Mouse (Mus musculus) heart, embryonic 10.5 days (tissue): ENCODE data around the gene 1700066M21Rik. TPM values are rescaled to one million over a fixed set of nuclear protein-coding genes. Genes with fewer than 3 reads are reported as not detected.
A peak's percentile ranks its signal among the peaks of the same experiment; 100 is the strongest.

Experiments
- DNase-seq: peaks from one replicate; pipeline ENCODE4 v3.0.0-alpha.2; 2017; ENCODE audit warnings: low spot score
- H3K27ac ChIP-seq: fragments of 300-500 bp; sonication (generic); 2 replicates; pipeline ENCODE4 v1.5.1; 2016; ENCODE audit warnings: mild to moderate bottlenecking
- H3K27me3 ChIP-seq: fragments of 300-500 bp; sonication (generic); 2 replicates; pipeline ENCODE4 v1.6.1; 2016; ENCODE audit warnings: mild to moderate bottlenecking; ENCODE audit not compliant: poor library complexity, insufficient read depth, severe bottlenecking
- H3K36me3 ChIP-seq: fragments of 300-500 bp; sonication (generic); 2 replicates; pipeline ENCODE4 v1.6.1; 2016; ENCODE audit warnings: mild to moderate bottlenecking, moderate library complexity
- H3K4me1 ChIP-seq: fragments of 300-500 bp; sonication (generic); 2 replicates; pipeline ENCODE4 v1.6.1; 2016; ENCODE audit warnings: mild to moderate bottlenecking
- H3K4me3 ChIP-seq: fragments of 300-500 bp; sonication (generic); 2 replicates; pipeline ENCODE4 v1.5.1; 2016; ENCODE audit warnings: mild to moderate bottlenecking, moderate library complexity
- H3K9me3 ChIP-seq: fragments of 300-500 bp; sonication (generic); 2 replicates; pipeline ENCODE4 v1.6.1; 2016; ENCODE audit warnings: mild to moderate bottlenecking, moderate library complexity
- WGBS: fragments of 180-500 bp; shearing (Covaris S2); methylation state at CpG from one replicate; pipeline ENCODE4 v1.1.7; 2016; 5-methylcytosine and 5-hydroxymethylcytosine counted together
- polyA plus RNA-seq: library from polyadenylated mRNA; unstranded; fragments of >200 nt; fragmentation: Nextera tagmentation; extraction: Ambion mirVana; gene quantifications from 2 replicates; pipeline ENCODE4 v1.2.1, GENCODE M21; 2016

The 1700066M21Rik gene
- polyA plus RNA-seq = 8.5 and 8.9 TPM in 2 replicates

DNA sequence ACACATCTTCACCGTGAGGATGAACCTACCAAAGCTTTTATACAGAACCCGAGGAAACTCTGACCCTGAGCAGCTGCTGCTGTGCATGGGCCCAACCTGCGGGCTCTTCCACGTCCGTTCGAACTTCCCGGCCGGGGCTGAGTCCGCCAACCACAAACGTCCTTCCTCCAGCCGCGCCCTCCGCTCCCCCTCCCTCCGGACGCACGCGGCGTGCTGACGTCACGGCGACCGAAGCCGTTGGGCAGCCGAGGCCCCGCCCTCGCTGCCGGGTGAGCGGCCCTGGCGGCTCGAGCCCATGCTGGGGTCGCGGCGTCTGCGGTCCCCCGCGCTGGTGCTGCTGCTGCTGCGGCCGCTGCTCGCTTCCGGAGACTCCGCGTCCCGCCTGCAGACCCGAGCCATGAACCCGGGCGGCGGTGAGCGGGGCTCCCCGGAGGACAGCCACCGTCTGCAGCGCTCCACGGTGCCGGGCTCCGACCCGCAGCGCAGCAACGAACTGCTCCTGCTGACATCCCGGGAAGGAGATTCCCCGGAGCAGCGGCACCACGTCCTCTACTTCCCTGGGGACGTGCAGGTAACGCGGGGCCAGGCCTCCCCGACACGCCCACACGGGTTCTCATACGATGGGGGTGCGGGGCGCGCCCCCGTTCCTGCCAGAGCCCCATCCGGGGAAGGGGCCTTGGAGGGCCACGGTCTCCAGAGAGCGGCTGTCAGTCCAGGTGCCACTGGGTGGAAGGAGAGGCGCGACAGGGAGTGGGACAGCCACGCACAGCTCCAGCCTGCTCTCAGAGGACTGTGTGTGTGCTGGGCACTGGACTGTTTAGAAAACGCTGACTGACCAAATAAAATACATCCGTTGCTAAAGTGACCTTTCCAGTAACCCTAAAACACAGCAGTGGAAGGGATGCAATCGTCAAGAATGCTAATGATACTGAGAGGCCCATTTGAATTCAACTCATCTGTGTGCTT lies at the start of gene 1700066M21Rik:
1700066M21Rik (plus strand) TSS at position 245 of the 966 bp plus-strand sequence.
- WGBS = under 1% methylated on average over 81 of the region's 81 CpGs
- peaks cover 4% of the 10 kb centered on the region; the same call in 1 of the 2 replicates for H3K27me3 ChIP-seq
- peaks cover 4% of the 10 kb centered on the region; the same call in 1 of the 2 replicates for H3K4me1 ChIP-seq
- peaks cover 2% of the 10 kb centered on the region; the same call in 1 of the 2 replicates for H3K36me3 ChIP-seq
- peak within 1 kb of the TSS; percentile 94 for H3K27ac ChIP-seq
- H3K9me3 ChIP-seq = no peaks in the 10 kb centered on the region
- DNase-seq = peak; percentile 97
- H3K4me3 ChIP-seq = peak within 1 kb of the TSS; percentile 82

DNA sequence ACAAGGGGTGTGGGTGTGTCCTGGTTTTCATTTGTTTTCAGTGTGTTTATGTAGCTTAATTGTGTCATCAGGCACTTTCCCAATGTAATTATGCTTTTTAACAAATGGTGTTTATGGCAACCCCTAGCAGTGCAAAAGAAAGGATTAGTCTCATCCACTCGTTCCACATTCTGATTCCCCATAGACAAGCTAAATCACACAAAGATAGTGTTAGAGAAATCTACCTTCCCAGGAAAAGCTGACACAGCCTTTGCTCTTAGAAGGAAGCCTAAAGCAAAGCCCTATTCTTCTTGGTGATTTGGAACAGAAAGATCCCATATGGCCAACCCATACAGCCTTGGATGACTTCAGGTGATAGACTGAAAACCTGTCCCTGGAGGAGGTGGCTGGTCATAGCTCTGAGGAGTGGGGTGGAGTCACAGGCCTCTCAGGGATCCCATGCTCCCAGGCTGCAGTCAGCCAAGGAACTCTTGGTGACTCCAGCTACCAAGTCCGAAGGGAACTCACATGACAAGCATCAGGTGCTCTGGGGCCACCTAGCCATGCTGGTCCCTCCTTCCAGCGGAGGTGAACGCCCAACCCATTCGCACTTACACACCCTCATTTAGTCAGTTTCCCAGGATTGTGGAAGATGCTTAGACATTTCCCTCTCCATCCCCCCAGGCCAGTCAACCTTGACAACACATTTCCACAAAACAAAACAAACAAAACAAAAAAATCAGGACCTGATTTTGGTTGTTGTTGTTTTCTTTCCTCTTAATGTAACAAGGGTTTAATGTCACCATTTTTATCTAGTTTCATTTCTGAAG lies 47.9 kb upstream of the 1700066M21Rik start:
- H3K4me3 ChIP-seq = no peak overlapping the region
- 79% methylated on average over 5 of the region's 5 CpGs for WGBS
- H3K36me3 ChIP-seq = no peaks in the 10 kb centered on the region
- no peak for DNase-seq
- peaks cover 12% of the 10 kb centered on the region for H3K4me1 ChIP-seq
- no peak overlapping the region for H3K27ac ChIP-seq
- no peaks in the 10 kb centered on the region for H3K9me3 ChIP-seq
- H3K27me3 ChIP-seq = no peaks in the 10 kb centered on the region

DNA sequence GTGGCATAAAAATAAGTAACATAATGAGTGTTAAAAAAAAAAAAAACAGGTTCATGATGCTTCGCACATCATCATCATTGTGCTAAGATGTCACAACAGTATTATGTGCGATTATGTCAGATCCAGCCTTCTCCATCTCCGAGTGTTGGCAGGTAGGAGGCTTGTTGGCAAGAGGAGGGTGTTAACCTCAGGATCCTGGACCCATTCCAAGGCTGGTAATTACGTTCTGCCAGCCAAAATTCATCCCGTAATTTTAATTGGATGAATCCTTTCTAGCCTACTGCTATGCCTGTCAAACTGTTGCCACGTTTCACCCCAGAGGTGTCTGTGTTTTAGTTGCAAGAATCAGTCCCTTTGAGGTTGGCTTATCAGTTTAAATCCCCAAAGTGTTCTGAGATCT lies 47.2 kb upstream of the 1700066M21Rik start:
- DNase-seq = no peak
- H3K4me3 ChIP-seq = no peak overlapping the region
- H3K36me3 ChIP-seq = no peaks in the 10 kb centered on the region
- no peaks in the 10 kb centered on the region for H3K27me3 ChIP-seq
- H3K9me3 ChIP-seq = no peaks in the 10 kb centered on the region
- whole genome bisulfite sequencing = 75% methylated on average over 6 of the region's 6 CpGs
- H3K27ac ChIP-seq = no peak overlapping the region
- peaks cover 12% of the 10 kb centered on the region for H3K4me1 ChIP-seq

DNA sequence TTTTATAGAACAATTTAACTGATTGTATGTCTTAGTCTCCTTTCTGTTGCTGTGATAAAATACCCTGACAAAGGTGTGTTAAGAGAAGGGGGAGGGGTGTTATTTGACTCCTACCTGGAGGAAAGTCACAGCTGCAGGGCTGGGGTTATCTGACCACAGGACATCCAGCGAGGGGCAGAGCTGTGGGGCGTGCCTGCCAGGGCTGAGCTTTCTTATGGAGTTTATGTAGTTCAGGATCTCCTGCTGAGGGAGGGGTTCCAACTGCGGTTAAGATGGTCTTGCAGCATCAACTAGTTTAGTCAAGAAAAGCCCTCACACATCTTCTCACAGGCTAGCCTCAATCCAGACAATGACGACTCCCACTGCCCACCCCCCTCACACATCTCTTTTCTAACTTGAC lies 45.4 kb upstream of the 1700066M21Rik start:
- Histone ChIP-seq H3K9me3 (no peaks in the 10 kb centered on the region), H3K36me3 (no peaks in the 10 kb centered on the region), H3K27ac (no peak overlapping the region), H3K4me3 (no peak overlapping the region), H3K4me1 (peaks cover 12% of the 10 kb centered on the region), H3K27me3 (no peaks in the 10 kb centered on the region)
- 19% methylated on average over 4 of the region's 4 CpGs for WGBS
- no peak for DNase-seq

DNA sequence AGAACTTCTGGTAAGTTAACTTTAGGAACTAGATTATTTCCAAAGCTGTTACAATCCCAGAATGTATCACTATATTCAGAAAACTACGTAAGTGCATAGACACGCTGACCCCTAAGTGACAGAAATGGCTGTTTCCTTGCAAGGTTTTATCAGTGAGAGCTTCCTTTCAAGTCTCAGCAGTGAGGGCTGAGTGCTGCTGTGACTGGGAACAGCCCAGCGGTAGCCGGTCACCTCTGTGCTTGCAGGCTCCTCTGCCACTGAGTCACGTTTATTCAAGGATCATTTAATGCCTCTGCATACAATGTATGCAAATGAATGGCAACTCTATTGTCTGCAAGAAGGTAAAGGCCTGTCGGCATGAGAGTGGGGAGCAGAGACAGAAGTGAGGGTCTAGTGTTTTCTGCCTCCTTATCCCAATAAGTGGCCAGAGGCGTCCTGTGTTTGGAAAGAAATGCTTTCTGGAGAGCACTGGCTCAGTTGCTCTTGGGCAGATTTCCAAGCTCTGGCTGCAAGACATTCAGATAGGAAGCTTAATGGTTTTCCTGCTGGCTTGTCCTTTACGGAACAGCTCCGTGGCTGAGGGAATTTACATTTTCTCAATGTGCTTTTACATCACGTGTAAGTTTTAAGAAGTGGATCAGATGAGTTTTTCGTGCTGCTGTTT lies 43.7 kb upstream of the 1700066M21Rik start:
- DNase-seq = peak; percentile 88
- H3K36me3 ChIP-seq = no peaks in the 10 kb centered on the region
- H3K27ac ChIP-seq = peak overlapping the region; percentile 79
- no peaks in the 10 kb centered on the region for H3K9me3 ChIP-seq
- peaks cover 12% of the 10 kb centered on the region for H3K4me1 ChIP-seq
- peak overlapping the region; percentile 40; the same call in 1 of the 2 replicates for H3K4me3 ChIP-seq
- 14% methylated on average over 11 of the region's 11 CpGs for WGBS
- no peaks in the 10 kb centered on the region for H3K27me3 ChIP-seq

DNA sequence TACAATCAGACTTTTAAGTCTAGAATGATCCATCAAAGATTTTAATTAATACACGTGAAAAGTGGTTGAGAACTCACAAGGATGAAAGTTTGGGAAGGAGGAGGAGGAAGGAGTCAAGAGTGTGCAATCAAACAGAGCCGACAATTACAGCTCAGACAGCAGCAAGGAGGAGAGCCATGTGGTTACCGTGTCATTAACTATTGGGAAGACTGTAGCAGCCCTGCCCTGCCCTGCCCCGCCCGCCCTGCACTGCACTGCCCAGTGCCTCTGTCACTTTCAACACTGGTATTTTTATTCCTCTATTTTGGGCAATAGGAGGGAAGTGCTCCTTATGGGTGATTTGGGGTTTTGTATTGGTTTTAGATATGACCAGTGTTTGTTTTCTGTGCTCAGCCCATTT lies 42.2 kb upstream of the 1700066M21Rik start:
- H3K27me3 ChIP-seq = no peaks in the 10 kb centered on the region
- H3K9me3 ChIP-seq = no peaks in the 10 kb centered on the region
- no peak overlapping the region for H3K4me3 ChIP-seq
- 66% methylated on average over 5 of the region's 5 CpGs for WGBS
- no peaks in the 10 kb centered on the region for H3K36me3 ChIP-seq
- no peak for DNase-seq
- peaks cover 12% of the 10 kb centered on the region for H3K4me1 ChIP-seq
- no peak overlapping the region for H3K27ac ChIP-seq

DNA sequence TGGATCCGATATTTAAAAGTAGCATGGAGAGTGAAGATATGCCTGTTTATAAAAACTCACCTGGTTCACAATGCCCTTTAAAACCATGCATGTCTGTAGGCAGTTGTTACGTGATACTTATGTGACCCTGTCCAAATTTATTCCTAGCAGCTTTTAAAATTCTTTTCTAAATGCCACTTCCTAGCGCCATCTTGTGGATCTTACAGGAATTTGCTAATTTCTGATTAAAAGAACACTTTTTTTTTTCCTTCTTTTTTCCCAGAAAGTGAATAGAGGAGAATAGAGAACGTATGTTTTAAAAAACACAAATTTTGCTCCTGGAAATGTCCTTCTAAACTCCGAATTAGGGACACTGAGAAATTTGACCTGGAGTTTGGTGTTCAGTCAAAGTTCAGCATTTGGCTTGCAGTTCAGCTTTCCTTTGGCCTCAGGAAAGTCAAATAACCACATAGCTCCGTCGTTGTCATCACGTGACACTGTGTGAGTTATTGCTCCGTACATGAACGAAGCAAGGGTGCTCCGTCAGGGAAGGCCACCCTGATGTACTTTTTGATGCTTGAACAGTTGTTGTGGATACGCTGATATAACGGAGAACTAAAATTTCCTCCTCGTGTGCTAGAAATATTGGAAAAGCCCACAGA lies 38.1 kb upstream of the 1700066M21Rik start:
- Histone ChIP-seq H3K4me3 (no peak overlapping the region), H3K27me3 (no peaks in the 10 kb centered on the region), H3K4me1 (no peaks in the 10 kb centered on the region), H3K27ac (no peak overlapping the region), H3K36me3 (no peaks in the 10 kb centered on the region), H3K9me3 (no peaks in the 10 kb centered on the region)
- DNase-seq = no peak
- 54% methylated on average over 14 of the region's 14 CpGs for WGBS

DNA sequence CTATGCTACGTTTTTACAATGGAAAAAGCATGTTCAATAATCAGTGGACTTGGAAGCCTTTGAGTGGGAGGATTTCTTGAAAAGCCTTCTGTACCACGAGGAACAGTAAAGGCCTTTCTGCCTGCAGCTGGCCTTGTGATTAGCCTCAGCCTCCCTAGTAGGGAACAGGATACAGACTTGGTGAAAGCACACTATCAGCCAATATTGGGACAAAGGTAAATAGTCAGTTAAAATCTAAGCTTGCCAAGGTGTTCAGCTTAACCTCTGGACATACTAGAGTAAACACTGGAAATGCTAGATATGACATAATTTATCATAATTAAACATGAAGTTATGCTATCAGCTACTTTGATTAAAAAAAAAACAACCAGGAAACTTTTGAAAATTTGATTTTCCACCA lies 36.2 kb upstream of the 1700066M21Rik start:
- H3K36me3 ChIP-seq = no peaks in the 10 kb centered on the region
- peaks cover 3% of the 10 kb centered on the region; the same call in 1 of the 2 replicates for H3K4me1 ChIP-seq
- WGBS = 34% methylated on average over 2 of the region's 2 CpGs
- DNase-seq = no peak
- H3K27ac ChIP-seq = no peak overlapping the region
- H3K4me3 ChIP-seq = no peak overlapping the region
- H3K9me3 ChIP-seq = no peaks in the 10 kb centered on the region
- H3K27me3 ChIP-seq = no peaks in the 10 kb centered on the region

DNA sequence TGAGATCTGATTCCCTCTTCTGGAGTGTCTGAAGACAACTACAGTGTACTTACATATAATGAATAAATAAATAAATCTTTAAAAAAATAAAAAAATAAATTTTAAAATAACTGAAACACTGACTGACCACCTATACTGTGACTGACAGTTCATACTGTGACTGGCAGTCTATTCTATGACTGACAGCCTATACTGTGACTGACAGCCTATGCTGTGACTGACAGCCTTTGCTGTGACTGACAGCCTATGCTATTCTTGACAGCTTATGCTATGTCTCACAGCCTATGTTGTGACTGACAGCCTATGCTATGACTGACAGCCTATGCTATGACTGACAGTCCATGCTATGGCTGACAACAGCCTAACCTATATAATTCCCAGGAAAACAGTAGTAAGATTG lies 29.9 kb upstream of the 1700066M21Rik start:
- Histone ChIP-seq H3K27me3 (no peaks in the 10 kb centered on the region), H3K27ac (no peak overlapping the region), H3K4me3 (no peak overlapping the region), H3K36me3 (no peaks in the 10 kb centered on the region), H3K9me3 (no peaks in the 10 kb centered on the region), H3K4me1 (peaks cover 3% of the 10 kb centered on the region; the same call in 1 of the 2 replicates)
- no peak for DNase-seq

DNA sequence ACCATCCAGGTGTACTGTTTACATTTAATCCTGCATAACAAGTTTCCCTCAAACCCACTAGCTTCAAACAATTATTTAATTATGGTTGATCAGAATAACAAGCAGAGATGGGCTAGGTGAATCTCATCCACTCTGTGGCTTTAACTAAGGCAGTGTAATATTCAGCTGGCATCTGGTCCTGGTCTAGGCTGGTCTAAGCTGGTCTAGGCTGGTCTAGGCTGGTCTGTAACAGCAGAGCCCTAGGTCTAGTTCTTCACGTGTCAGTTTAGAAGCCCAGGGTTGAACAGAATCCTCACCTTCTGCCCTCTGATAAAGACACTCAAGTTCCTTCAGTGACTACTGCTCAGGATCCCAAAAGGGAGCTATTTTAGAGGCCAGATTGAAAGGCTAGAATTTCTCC lies 25.5 kb upstream of the 1700066M21Rik start:
- no peaks in the 10 kb centered on the region for H3K4me1 ChIP-seq
- H3K9me3 ChIP-seq = no peaks in the 10 kb centered on the region
- WGBS = 42% methylated on average over 1 of the region's 1 CpGs
- no peak for DNase-seq
- no peak overlapping the region for H3K4me3 ChIP-seq
- H3K36me3 ChIP-seq = no peaks in the 10 kb centered on the region
- no peaks in the 10 kb centered on the region; the same call in 1 of the 2 replicates for H3K27me3 ChIP-seq
- H3K27ac ChIP-seq = no peak overlapping the region

DNA sequence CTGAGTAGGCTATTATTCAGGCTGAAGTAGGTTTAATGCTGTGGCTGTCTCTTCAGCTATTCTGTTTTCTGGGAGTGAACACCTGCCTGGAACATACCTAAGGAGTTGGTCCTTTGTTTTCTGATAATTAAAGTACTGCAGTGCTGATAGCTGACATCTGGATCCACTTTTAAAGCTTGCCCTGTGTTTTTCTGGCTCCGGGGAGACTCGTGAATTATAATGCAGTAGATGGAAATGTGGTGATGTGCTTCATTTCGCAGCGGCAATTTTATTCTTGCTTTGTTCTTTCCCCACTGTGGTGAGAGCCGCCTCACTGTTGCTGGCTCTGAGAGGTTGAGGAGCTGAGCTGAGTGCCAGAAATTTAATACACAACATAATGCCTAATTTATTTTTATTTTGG lies 18.9 kb upstream of the 1700066M21Rik start:
- DNase-seq = no peak
- H3K9me3 ChIP-seq = no peaks in the 10 kb centered on the region
- H3K4me3 ChIP-seq = no peak overlapping the region
- no peaks in the 10 kb centered on the region for H3K4me1 ChIP-seq
- H3K36me3 ChIP-seq = no peaks in the 10 kb centered on the region
- no peak overlapping the region for H3K27ac ChIP-seq
- H3K27me3 ChIP-seq = no peaks in the 10 kb centered on the region; the same call in 1 of the 2 replicates
- WGBS = 73% methylated on average over 5 of the region's 5 CpGs

DNA sequence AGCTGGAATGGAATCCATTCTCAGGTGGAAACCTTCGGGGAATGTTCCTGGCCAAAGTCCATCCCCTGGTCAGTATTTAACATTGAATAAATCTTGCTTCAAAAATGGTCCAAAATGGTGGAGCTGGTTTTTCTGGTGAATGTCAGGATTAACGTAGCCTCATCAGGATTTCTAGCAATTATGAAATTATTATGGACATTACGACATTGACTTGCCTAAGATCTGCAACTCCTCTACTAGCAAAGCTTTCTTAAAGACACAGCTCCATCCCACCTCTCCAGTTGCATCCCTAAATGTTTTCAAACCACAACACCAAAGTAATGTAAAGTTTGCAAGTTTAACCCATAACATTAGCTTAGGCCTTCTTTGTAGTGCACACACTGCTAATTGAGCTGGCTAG lies 10.0 kb upstream of the 1700066M21Rik start:
- Histone ChIP-seq H3K27ac (no peak overlapping the region), H3K27me3 (no peaks in the 10 kb centered on the region), H3K9me3 (no peaks in the 10 kb centered on the region), H3K4me1 (no peaks in the 10 kb centered on the region), H3K36me3 (no peaks in the 10 kb centered on the region), H3K4me3 (no peak overlapping the region)
- no peak for DNase-seq
- WGBS = 88% methylated on average over 3 of the region's 3 CpGs
